Mouse (Mus musculus): ENCODE results near the gene Arhgap20.

Gene Arhgap20

DNA sequence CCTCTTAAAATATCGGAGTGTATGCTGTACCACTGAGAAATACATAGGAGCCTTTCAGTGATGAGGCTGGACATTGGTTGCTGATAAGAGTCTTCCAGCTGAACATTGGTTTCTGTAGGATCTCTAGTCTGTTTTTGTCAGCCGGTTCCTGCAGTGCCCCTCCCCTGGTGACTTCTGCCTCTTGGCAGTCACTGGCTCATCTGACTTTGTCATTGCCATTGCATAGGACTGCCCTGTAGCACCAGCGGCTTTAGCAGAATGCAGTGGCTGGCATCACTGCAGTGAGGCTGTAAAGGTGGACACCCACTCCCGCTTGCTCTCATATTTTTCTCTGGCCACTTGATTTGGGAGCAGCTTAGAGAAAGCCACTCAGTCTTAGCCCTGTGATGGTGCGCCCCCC is 33.1 kb downstream of the Arhgap20 start:
- no peak for DNase-seq (ENCODE audit: low read depth, low spot score)

DNA sequence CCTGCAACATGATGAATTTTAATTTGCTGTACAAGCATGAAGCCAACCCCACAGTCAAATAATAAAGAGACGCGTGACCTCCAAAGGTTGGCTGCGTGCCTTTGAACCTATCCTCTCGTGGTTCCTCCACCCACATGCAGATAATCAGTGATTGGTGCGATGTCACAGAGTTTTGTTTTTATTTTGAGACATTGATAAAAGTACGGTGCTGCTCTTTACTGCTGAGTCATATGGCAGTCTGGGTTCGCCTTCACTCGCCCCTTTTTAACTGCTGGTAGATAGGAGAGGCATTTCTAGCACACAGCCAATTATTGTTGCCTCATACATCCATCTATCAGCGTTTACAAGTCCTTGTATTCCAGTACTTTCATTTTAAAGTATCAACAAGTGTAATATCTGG is 34.0 kb downstream of the Arhgap20 start:
- DNase-seq (ENCODE audit: low read depth, low spot score) = no peak

DNA sequence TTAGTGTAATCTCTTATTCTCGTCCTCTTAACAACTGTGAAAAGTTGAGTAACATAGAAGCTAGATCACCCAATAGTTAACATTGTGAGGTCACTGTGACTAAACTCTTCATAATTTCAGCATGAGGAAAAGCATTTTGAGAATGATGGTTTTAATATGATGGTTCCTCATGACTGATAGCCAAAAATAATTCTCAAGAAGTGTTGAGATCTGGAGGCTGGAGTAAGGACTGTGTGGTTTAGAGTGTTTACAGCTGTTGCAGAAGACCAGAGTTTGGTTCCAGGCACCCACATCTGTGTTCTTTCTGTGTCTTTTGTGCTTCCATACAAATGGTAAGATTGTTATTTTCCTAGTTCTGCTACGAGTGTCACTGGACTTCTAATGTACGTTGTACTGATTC is 42.1 kb downstream of the Arhgap20 start:
- DNase-seq (ENCODE audit: low read depth, low spot score) = no peak

DNA sequence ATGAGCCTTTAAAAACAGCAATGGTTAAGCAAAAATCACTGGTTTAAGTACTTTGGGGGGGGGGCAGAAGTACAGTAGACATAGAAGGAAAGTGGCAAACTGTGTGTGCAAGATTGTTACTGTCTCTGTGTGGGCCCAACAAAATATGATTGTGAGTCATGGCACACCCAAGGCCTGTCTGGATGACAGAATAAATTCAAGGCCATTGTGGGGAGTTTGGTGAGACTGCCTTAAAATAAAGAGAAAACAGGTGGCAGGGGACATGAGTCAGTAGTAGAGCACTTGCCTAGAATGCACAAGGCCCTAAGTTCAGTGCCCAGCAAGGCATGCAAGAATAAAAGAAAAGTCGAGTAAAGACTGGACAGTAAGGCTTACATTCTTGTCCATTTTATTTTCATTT is 47.8 kb downstream of the Arhgap20 start:
- no peak for DNase-seq (ENCODE audit: low read depth, low spot score)

DNA sequence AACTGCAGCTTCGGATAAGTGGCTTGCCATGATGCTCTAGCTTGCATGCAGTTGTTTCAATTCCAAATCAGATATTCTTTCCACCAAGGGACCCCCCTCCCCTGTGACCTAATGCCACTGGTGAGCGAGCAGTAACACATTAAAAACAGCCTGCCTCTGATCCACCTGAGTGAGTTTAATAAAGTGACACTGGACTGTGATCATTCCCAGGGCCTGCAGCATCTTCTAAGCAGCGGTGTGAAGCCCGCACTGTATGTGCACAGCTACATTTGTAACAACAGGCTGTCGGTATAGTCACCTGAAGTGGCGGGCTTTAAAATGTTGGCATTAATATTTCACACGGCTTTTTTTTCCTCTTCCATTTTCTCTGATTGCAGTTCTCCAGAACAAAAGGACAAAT is 59.4 kb downstream of the Arhgap20 start:
- DNase-seq (ENCODE audit: low read depth, low spot score) = no peak

DNA sequence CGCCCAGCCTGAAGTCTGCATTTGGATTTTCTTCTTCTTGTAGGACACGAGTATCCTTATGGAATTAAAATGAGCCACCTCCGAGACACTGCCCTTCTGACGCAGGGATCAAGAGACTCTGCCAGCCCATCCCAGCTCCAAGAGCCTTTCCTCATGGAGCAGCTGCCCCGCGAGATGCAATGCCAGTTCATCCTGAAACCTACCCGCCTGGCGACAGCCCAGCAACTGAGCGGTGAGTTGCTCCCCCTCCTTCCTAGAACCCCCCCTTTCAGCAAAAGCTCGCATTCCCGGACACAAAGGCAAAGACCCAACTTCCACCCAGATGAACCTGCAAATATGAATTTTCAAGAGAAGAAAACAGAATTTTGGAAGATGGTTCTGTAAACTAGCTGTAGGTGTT is 66.5 kb downstream of the Arhgap20 start:
- DNase-seq (ENCODE audit: low read depth, low spot score) = no peak

DNA sequence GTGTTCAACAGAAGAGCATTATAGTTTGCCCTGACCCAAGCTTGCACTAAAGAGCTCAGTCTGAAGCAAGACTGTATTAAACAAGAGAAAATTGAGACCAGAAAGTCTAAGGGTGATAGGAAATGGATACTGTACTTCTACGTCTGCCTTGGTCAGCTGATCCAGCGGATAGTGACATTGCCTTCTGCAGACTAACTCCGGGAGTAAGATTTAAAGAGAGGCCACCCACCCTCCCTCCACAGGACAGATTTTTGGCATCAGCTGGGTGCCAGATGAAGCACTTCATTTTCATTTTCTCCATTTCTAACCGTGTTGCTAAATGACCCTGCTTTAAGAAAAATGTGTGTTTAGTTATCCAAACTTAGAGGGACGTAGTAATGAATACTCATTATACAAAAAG is 67.2 kb downstream of the Arhgap20 start:
- DNase-seq (ENCODE audit: low read depth, low spot score) = no peak

DNA sequence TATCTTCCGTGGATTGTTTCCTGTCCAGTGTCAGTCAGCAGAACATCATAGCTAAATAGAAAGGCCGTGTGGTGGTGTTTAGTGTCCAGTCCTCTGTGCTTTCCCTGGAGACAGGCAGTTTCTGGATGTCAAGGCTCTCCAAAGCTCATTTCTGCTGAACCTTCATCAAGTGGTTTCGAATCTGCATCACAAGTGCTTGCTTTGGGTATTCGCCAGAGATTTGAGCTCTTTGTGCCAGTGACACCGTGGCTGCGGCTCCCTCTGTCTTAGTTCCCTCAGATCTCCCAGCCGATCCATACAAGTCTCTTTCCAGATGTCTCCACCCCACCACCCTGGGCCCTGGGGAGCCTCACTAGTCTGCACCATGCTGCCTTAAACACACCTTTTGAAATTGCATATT is 72.6 kb downstream of the Arhgap20 start:
- DNase-seq (ENCODE audit: low read depth, low spot score) = no peak

DNA sequence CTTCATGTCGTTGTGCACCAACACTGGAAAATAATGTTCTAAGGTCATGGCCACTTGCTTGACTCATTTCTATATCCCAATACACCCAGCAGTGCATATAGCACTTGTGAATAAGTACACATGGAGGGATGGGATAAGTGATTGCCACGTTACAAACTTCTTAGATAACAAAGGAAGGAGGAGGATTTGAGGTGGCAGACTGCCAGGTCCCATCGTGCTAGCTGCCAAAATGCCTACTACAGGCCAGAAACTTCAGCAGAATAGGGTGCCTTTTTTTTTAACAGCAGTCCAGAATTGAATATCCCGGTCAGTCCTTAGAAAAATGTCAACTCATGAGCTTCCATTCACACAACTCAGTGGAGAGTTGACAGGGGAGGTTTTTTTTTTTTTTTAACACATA is 78.1 kb downstream of the Arhgap20 start:
- no peak for DNase-seq (ENCODE audit: low read depth, low spot score)

DNA sequence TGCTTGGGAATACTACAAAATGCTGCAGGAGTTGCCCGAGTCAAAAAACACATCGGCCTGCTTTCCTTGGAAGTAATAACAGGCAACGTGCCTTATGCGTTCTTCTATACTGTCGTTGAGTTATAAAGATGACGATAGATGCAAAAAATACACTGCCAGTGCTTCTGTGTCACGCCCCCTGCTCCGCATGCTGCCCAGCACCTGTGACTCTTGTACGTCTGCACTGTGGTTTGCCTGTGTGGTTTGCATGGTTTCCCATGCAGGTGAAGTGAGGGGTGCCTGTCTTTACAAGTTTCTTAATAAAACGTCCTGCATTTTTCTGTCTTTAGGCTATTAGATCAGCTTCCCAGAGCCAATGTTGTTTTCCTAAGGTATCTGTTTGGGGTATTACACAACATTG is 80.7 kb downstream of the Arhgap20 start:
- DNase-seq (ENCODE audit: low read depth, low spot score) = no peak

DNA sequence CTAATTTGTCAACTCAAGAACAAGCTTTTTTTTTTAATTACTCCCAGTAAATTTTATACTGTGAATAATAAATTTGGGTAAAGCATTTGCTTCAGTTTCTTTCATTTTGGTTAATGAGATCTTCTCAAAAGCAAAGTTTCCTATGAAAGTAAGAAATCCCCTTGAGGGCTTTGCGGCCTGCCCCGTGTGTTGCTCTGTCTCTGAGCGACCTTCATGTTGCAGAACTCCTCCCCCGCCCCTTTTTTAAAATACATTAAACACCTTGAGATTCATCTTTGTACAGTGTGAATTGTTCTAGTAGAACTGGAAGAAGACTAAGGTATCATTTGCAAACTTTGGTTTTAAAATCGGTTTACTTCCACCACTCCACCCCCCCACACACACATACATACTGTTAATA is 88.6 kb downstream of the Arhgap20 start:
- no peak for DNase-seq (ENCODE audit: low read depth, low spot score)

DNA sequence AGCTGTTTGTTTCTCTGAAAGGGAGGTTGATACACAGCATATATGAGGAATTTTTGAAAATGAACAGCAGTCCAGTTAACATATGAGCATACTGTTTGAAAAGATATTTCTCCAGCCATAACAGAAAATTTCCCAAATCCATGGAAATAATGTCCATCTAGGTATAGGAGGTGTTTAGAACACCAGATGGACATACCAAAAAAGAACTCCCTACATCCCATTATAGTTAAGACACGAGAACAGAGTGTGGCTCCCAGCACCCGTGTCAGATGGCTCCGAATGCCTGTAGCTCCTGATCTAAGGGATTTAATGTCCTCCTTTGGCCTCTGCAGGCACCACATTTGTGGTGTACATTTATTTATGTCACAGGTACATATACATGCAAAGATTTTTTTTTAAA is 99.1 kb downstream of the Arhgap20 start:
- DNase-seq (ENCODE audit: low read depth, low spot score) = no peak

DNA sequence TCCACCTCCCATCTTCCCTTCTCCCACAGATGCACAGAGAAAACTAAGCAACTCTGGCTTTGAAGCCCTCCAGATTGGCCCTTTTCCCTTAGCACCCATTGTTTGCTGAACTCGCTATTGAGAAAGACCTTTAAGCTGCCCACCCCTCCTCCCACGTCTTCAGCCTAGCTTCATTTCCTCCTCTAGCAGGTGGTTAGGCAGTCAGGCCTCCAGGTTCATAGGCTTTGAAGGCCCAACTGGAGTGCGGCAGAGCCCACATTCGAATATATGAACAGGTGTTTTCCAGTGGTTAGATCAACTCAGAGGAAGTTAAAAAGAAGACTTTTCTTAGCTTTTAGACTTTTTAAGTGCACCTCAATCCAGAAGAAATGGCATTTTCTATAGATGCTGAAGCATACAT is 101.5 kb downstream of the Arhgap20 start:
- no peak for DNase-seq (ENCODE audit: low read depth, low spot score)

DNA sequence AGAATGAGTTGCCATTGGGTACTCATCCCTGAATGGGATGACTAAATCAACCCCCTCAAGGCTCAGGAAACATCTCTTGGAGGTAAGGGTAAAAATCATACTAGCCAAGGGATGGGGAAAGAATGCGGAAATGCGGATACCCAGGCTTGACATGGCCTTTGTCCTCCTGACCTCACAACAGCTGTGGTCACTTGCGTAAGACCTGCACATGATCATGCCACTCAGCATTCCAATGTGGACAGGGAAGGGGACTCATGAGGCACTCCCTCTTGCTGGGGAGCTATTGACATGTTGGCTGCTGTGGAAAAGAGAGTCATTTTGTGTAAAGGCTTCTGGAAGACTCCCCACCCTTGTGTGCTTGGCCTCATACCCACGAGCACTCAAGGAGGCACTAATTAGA is 103.9 kb downstream of the Arhgap20 start:
- DNase-seq (ENCODE audit: low read depth, low spot score) = no peak

DNA sequence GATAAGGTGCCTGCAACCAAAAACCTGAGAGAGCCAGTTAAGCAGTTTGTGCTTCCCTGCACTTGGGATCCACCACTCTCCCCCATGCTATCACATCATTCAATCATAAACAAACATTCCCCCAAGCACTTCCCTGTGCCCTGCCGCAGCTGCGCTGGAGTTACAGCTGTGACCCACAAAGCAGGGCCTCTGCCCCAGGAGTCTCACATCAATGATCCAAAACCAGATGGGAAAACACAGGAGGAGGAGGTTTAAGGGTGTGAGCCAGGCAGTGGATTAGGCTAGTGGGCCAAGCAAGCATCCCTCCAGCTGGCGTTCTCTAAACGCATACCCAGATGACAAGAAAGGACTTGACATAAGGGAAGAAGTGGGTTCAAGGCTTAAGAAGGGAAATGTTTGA is 109.2 kb downstream of the Arhgap20 start:
- peak; percentile 21 for DNase-seq (ENCODE audit: low read depth, low spot score)

DNA sequence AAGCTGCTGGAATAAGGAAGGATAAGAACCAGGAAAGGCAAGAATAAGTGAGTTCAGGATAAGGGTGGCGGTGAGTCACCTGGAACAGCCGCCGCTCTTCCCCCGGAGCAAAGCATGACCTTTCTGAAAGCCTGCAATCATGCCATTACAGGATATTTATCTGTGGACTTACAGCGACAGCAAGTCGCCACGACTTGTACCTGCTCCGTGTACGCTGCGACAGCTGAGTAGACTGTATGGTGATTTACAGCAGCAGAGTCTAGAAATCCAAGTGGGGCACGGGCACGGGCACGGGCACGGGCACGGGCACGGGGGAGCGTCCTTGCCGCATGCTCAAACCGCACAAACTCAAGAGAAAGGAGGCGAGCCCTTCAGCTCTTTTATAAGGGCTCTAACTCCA is 110.4 kb downstream of the Arhgap20 start:
- DNase-seq (ENCODE audit: low read depth, low spot score) = no peak

DNA sequence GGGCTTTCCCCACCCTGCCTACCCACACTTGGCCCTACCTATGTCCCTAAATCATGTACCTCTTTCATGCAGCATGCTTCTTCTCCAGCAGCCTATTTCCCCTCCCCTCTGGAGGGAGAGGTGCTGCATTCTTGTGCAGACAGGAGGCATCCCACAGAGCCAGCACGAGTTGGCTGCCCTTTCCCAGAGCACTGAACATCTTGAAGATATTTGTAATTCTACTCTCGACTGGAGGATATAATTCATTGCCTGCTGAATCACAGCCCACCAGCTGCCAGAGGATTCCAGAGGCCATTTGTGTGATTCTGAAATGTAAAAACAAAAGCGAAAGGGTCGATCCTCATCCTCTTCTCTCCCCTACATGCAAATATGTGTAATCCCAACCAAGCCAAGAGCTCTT is 116.2 kb downstream of the Arhgap20 start:
- DNase-seq (ENCODE audit: low read depth, low spot score) = peak; percentile 65

DNA sequence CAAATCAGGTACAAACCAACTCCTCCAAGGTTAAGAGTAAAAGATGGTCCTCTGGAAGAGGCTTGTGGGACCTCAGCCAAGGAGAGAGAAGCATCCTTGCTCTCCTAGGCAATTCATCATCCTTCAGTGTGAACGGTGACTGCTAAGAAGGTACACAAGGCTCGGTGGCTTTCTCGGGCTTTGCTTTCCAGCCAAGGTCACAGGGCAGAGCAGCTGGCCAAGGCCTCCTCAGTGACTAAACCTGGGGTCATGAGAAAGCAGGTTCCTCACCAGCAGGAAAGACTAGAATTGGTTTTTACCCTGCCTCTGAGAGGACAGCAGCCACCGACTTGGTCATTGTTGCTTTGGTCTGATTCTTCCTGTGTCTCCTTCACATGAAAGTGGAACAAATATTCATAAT is 116.7 kb downstream of the Arhgap20 start:
- DNase-seq (ENCODE audit: low read depth, low spot score) = no peak

DNA sequence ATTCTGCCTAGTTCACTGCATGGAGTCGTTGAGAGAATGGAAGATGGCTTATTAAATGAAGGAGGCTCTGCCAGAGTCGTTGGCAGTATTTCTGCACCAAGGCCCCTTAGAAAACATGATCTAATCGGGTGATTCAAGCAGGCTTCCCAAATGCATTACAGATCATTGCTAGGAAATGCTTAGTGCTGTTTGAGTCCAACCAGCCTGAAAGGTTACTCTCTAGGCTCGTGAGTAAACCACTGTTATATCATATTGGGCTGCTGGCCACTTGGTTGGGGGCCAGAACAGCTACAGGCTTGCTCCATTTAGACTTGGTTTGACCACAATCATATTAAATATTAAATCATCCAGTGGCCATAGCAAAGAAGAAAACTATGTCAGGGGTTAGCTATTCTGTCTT is 118.2 kb downstream of the Arhgap20 start:
- no peak for DNase-seq (ENCODE audit: low read depth, low spot score)

DNA sequence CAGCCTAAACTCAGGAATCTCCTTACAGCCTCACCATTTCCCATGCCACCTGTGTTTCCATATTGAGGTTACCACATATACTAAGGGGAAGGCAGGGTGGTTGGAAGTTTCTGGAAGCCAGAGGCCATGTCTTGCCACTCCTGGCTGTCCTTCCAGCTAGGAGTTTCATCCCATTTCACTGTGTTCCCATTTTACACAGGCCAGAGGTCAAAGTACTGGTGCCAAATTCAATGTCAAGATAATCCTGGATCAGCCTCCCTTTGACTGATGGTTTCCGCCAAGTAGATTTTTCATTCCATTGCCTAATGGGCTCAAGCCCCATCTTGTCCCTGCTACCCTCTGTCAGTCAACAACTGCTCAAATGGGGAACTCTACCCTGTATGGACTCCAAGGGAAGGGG is 127.8 kb downstream of the Arhgap20 start:
- DNase-seq (ENCODE audit: low read depth, low spot score) = no peak

All from forelimb bud, embryonic 11.5 days (tissue).